Mouse (Mus musculus): ENCODE data around the gene Angptl4.
"Not testable (repeated sequence)": the region's sequence is repeated elsewhere in the genome, so short reads cannot be mapped to it uniquely, and the experiment has no call there.

The Angptl4 gene

GRCm38 (mm10) chr17:33756108-33756790, 25.4 kb downstream of the Angptl4 start:
- no peak for DNase-seq (ENCODE audit: low read depth, low spot score)

- DNase-seq (ENCODE audit: low read depth, low spot score), result no peak
These were observed 26.1 kb downstream of the Angptl4 start for GRCm38 (mm10) chr17:33755418-33756107.

- no peak for DNase-seq (ENCODE audit: low read depth, low spot score)
These were observed 27.0 kb downstream of the Angptl4 start for GRCm38 (mm10) chr17:33754656-33755055.

- peak; percentile 48 for DNase-seq (ENCODE audit: low read depth, low spot score)
These were observed 29.3 kb downstream of the Angptl4 start for GRCm38 (mm10) chr17:33752297-33752696.

GRCm38 (mm10) chr17:33751181-33751580, 30.4 kb downstream of the Angptl4 start:
- no peak for DNase-seq (ENCODE audit: low read depth, low spot score)

GRCm38 (mm10) chr17:33749451-33749850, 32.2 kb downstream of the Angptl4 start:
- DNase-seq (ENCODE audit: low read depth, low spot score), result no peak

- peak; percentile 45 for DNase-seq (ENCODE audit: low read depth, low spot score)
These were observed 35.6 kb downstream of the Angptl4 start for GRCm38 (mm10) chr17:33746011-33746410.

- DNase-seq (ENCODE audit: low read depth, low spot score), result no peak
These were observed 36.8 kb downstream of the Angptl4 start for GRCm38 (mm10) chr17:33744686-33745384.

GRCm38 (mm10) chr17:33742420-33742819, 39.2 kb downstream of the Angptl4 start:
- no peak for DNase-seq (ENCODE audit: low read depth, low spot score)

- not testable (repeated sequence) for DNase-seq (ENCODE audit: low read depth, low spot score)
These were observed 48.1 kb downstream of the Angptl4 start for GRCm38 (mm10) chr17:33733526-33733925.

- not testable (repeated sequence) for DNase-seq (ENCODE audit: low read depth, low spot score)
These were observed 49.0 kb downstream of the Angptl4 start for GRCm38 (mm10) chr17:33732556-33733083.

- DNase-seq (ENCODE audit: low read depth, low spot score), result peak; percentile 45
These were observed 52.4 kb downstream of the Angptl4 start for GRCm38 (mm10) chr17:33729215-33729614.

- no peak for DNase-seq (ENCODE audit: low read depth, low spot score)
These were observed 53.2 kb downstream of the Angptl4 start for GRCm38 (mm10) chr17:33728396-33728795.

Measured in CD4-positive, CD25-positive, alpha-beta regulatory T cell, adult 2 months (primary cell).